Mouse (Mus musculus): ENCODE data around the gene Set. TPM values are rescaled to one million over a fixed set of nuclear protein-coding genes. Genes with fewer than 3 reads are reported as not detected.

Set gene
- polyA plus RNA-seq, 1 experiment from 2014 or later, result 281 TPM

GRCm38 (mm10) chr2:30091521-30091920, 34.3 kb downstream of the Set start:
- H3K36me3 ChIP-seq (ENCODE audit: inconsistent target), result peaks cover 19% of the 10 kb centered on the region; the same call in 1 of the 2 replicates
- H3K79me2 ChIP-seq (ENCODE audit: inconsistent target), result peaks cover 11% of the 10 kb centered on the region; the same call in 1 of the 2 replicates
- H3K4me3 ChIP-seq (ENCODE audit: inconsistent target), result no peak overlapping the region
- WGBS (ENCODE audit: missing documents), result 91% methylated on average over 12 of the region's 12 CpGs
- H3K27ac ChIP-seq, result no peak overlapping the region

- Histone ChIP-seq H3K27ac (no peak overlapping the region), H3K79me2 (ENCODE audit: inconsistent target) (peaks cover 11% of the 10 kb centered on the region; the same call in 1 of the 2 replicates), H3K36me3 (ENCODE audit: inconsistent target) (peaks cover 19% of the 10 kb centered on the region; the same call in 1 of the 2 replicates), H3K4me3 (ENCODE audit: inconsistent target) (peak overlapping the region; percentile 89)
- 81% methylated on average over 6 of the region's 6 CpGs for WGBS (ENCODE audit: missing documents)
Measured at GRCm38 (mm10) chr2:30092280-30092918, 35.2 kb downstream of the Set start.

GRCm38 (mm10) chr2:30093471-30094207, 36.5 kb downstream of the Set start, which contains the start of gene Zdhhc12:
Gene Zdhhc12 (minus strand): TSS chr2:30093648.
- H3K36me3 ChIP-seq (ENCODE audit: inconsistent target), result peaks cover 19% of the 10 kb centered on the region; the same call in 1 of the 2 replicates
- peak within 1 kb of the TSS; percentile 65 for H3K27ac ChIP-seq
- under 1% methylated on average over 46 of the region's 51 CpGs for WGBS (ENCODE audit: missing documents)
- peak within 1 kb of the TSS; percentile 89 for H3K4me3 ChIP-seq (ENCODE audit: inconsistent target)
- peaks cover 11% of the 10 kb centered on the region; the same call in 1 of the 2 replicates for H3K79me2 ChIP-seq (ENCODE audit: inconsistent target)

GRCm38 (mm10) chr2:30094208-30094588, 37.0 kb downstream of the Set start:
- under 1% methylated on average over 13 of the region's 13 CpGs for WGBS (ENCODE audit: missing documents)
- H3K36me3 ChIP-seq (ENCODE audit: inconsistent target), result peaks cover 19% of the 10 kb centered on the region; the same call in 1 of the 2 replicates

GRCm38 (mm10) chr2:30095882-30096527, 38.8 kb downstream of the Set start:
- Histone ChIP-seq H3K79me2 (ENCODE audit: inconsistent target) (peaks cover 11% of the 10 kb centered on the region; the same call in 1 of the 2 replicates), H3K27ac (no peak overlapping the region), H3K4me3 (ENCODE audit: inconsistent target) (no peak overlapping the region), H3K36me3 (ENCODE audit: inconsistent target) (peaks cover 10% of the 10 kb centered on the region; the same call in 1 of the 2 replicates)
- 71% methylated on average over 2 of the region's 2 CpGs for WGBS (ENCODE audit: missing documents)

More at GRCm38 (mm10) chr2:30094208-30094588, 37.0 kb downstream of the Set start:
- peaks cover 11% of the 10 kb centered on the region; the same call in 1 of the 2 replicates for H3K79me2 ChIP-seq (ENCODE audit: inconsistent target)
- peak overlapping the region; percentile 85 for H3K4me3 ChIP-seq (ENCODE audit: inconsistent target)
- peak overlapping the region; percentile 65 for H3K27ac ChIP-seq

- Histone ChIP-seq H3K36me3 (ENCODE audit: inconsistent target) (peaks cover 8% of the 10 kb centered on the region; the same call in 1 of the 2 replicates), H3K27ac (no peak overlapping the region), H3K4me3 (ENCODE audit: inconsistent target) (no peak overlapping the region), H3K79me2 (ENCODE audit: inconsistent target) (peaks cover 3% of the 10 kb centered on the region; the same call in 1 of the 2 replicates)
- WGBS (ENCODE audit: missing documents), result 91% methylated on average over 4 of the region's 4 CpGs
Measured at GRCm38 (mm10) chr2:30100214-30100613, 43.0 kb downstream of the Set start.

- no peak overlapping the region for H3K27ac ChIP-seq
- H3K36me3 ChIP-seq (ENCODE audit: inconsistent target), result peaks cover 21% of the 10 kb centered on the region
- H3K79me2 ChIP-seq (ENCODE audit: inconsistent target), result no peaks in the 10 kb centered on the region
- H3K4me3 ChIP-seq (ENCODE audit: inconsistent target), result no peak overlapping the region
Measured at GRCm38 (mm10) chr2:30106364-30106763, 49.2 kb downstream of the Set start.

GRCm38 (mm10) chr2:30107646-30108045, 50.5 kb downstream of the Set start:
- WGBS (ENCODE audit: missing documents), result 82% methylated on average over 5 of the region's 5 CpGs

GRCm38 (mm10) chr2:30108260-30108659, 51.1 kb downstream of the Set start:
- no peak overlapping the region for H3K4me3 ChIP-seq (ENCODE audit: inconsistent target)
- H3K36me3 ChIP-seq (ENCODE audit: inconsistent target), result peaks cover 15% of the 10 kb centered on the region
- no peak overlapping the region for H3K27ac ChIP-seq
- H3K79me2 ChIP-seq (ENCODE audit: inconsistent target), result no peaks in the 10 kb centered on the region
- WGBS (ENCODE audit: missing documents), result 98% methylated on average over 3 of the region's 4 CpGs

More at GRCm38 (mm10) chr2:30107646-30108045, 50.5 kb downstream of the Set start:
- Histone ChIP-seq H3K36me3 (ENCODE audit: inconsistent target) (peaks cover 21% of the 10 kb centered on the region), H3K27ac (no peak overlapping the region), H3K79me2 (ENCODE audit: inconsistent target) (no peaks in the 10 kb centered on the region), H3K4me3 (ENCODE audit: inconsistent target) (no peak overlapping the region)

GRCm38 (mm10) chr2:30111500-30111899, 54.3 kb downstream of the Set start:
- 87% methylated on average over 2 of the region's 2 CpGs for WGBS (ENCODE audit: missing documents)
- no peaks in the 10 kb centered on the region for H3K79me2 ChIP-seq (ENCODE audit: inconsistent target)
- H3K27ac ChIP-seq, result no peak overlapping the region
- H3K4me3 ChIP-seq (ENCODE audit: inconsistent target), result no peak overlapping the region
- peaks cover 14% of the 10 kb centered on the region for H3K36me3 ChIP-seq (ENCODE audit: inconsistent target)

GRCm38 (mm10) chr2:30112564-30112963, 55.4 kb downstream of the Set start:
- H3K4me3 ChIP-seq (ENCODE audit: inconsistent target), result no peak overlapping the region

GRCm38 (mm10) chr2:30119641-30120051, 62.5 kb downstream of the Set start:
- 85% methylated on average over 6 of the region's 6 CpGs for WGBS (ENCODE audit: missing documents)

More at GRCm38 (mm10) chr2:30112564-30112963, 55.4 kb downstream of the Set start:
- no peak overlapping the region for H3K27ac ChIP-seq
- no peaks in the 10 kb centered on the region for H3K79me2 ChIP-seq (ENCODE audit: inconsistent target)
- peaks cover 14% of the 10 kb centered on the region for H3K36me3 ChIP-seq (ENCODE audit: inconsistent target)
- WGBS (ENCODE audit: missing documents), result 25% methylated on average over 5 of the region's 5 CpGs

GRCm38 (mm10) chr2:30120269-30120668, 63.1 kb downstream of the Set start:
- H3K27ac ChIP-seq, result no peak overlapping the region
- no peak overlapping the region for H3K4me3 ChIP-seq (ENCODE audit: inconsistent target)
- no peaks in the 10 kb centered on the region for H3K36me3 ChIP-seq (ENCODE audit: inconsistent target)
- 93% methylated on average over 4 of the region's 4 CpGs for WGBS (ENCODE audit: missing documents)
- H3K79me2 ChIP-seq (ENCODE audit: inconsistent target), result no peaks in the 10 kb centered on the region

More at GRCm38 (mm10) chr2:30119641-30120051, 62.5 kb downstream of the Set start:
- H3K79me2 ChIP-seq (ENCODE audit: inconsistent target), result no peaks in the 10 kb centered on the region
- no peaks in the 10 kb centered on the region for H3K36me3 ChIP-seq (ENCODE audit: inconsistent target)
- H3K4me3 ChIP-seq (ENCODE audit: inconsistent target), result no peak overlapping the region
- no peak overlapping the region for H3K27ac ChIP-seq
